Mouse (Mus musculus): Measurements from ENCODE around the gene Nphp3.

Nphp3 gene

DNA sequence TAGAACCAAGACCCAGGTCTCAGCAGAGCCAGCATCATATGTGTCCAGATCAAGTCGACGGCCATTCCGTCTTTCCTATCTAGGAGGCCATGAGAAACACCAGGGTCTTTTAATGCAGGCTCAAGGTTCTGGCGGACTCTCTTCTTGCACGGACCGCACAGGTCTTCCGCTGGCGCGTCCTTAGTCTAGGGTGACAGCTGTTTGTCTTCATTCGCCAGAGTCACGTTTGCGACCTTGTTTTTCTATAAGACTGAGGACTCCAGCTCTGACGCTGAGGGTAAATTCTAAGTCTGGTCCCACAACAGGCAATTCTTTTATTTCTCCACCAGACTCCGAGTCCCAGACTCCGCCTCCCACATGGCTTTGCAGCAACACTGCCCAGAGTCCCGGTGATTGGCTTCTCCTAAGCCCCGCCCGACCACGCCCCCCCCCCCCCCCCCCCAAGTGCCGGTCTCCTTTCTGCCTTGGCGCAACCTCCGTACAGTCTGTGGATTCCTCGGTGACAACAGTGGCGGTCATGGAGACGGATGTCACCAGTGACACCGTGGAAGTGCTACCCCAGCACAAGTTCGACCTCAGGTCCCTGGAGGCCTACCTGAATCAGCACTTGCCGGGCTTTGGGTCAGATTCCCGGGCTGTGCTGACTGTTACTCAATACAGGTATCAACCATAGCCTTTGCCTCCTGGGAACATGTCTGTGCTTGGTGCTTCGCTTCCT is 61.1 kb downstream of the Nphp3 start, which contains the start of gene Acad11:
Gene Acad11 (plus strand): TSS at position 134 of the 718 bp plus-strand sequence.
- DNase-seq (ENCODE audit: low read depth, low spot score): peak; percentile 79

- DNase-seq (ENCODE audit: low read depth, low spot score): no peak
Measured at GRCm38 (mm10) chr9:104064571-104064970, 62.2 kb downstream of the Nphp3 start.

DNA sequence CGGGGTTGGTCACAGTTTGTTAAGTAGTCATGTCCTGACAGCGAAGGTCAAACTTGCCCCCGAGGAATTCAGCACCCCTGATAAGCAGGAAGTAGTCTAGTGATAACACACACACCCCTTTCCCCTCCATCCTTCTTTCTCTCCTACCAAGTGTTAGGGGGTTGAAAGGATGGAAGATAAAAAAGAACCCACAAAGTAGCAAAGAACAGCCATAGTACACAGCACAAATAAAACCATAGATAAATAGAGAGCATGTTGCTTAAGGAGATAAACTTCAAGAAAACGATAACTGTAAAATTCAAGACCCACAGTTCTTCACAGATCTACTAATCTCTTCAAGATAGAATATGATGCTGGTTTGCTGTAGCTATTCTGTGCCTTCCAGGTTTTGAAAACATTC is 67.9 kb downstream of the Nphp3 start:
- no peak for DNase-seq (ENCODE audit: low read depth, low spot score)

DNA sequence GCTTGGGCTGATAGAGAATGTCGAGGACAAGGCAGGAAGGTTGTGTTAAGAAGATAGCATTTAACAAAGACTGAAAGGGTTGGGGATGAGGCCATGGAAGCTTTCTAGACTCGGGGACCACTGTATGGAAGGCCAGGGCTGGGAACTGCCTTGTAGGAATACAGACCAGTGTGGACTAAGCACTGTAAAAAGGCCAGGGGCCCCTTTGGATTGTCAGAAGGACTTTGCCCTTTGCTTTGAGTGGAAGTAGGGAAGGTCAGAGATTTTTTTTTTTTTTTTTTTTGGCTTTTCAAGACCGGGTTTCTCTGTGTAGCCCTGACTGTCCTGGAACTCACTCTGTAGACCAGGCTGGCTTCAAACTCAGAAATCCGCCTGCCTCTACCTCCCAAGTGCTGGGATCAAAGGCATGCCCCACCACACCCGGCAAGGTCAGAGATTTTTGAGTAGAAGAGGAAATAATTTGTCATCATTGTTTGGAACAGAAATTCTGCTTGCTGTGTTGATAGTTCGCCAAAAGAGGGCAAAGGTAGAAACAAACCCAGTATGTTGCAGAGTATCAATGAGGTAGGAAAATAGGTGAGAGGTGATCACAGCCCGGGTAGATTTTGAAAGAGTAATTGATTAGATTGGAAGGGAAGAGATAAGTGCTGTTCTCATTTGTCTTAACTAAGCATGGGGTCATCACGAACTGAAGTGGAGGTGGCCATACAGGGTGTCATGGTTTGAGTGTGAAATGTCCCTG is 68.7 kb downstream of the Nphp3 start:
- DNase-seq (ENCODE audit: low read depth, low spot score): no peak

DNA sequence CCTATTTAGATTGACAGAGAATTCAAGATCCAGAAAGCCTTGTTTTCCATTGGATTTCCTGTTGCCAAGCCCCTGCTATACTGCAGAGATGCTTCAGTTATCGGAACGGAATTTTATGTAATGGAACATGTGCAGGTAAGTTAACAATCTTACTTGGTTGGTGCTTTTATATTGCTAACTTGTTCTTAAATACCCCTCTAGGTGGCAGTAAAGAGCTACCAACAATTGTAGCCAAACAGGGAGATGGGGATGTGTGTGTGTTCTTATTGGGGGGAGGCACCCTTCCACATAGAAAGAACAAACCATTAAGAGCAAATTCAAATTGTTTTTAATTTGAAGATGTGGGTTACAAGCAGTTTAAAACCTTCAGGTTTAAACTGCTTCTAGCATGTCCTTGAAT is 73.5 kb downstream of the Nphp3 start:
- no peak for DNase-seq (ENCODE audit: low read depth, low spot score)

DNA sequence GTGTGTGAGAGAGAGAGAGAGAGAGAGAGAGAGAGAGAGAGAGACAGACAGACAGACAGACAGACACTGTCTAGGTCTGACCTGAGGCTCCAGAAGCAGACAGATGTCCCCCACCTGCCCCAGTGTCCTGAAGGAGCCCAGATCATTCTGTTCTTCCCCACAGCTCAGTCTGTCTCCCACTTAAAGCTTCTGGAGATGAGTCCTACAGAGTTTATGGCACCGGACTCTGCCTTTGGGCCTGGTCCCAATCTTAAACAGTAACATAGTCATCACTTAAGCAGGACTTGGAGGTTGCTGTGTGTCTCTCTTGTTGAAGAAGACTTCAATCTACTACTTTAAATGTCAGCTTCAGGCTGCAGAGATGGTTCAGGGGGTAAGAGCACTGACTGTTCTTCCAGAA is 76.4 kb downstream of the Nphp3 start:
- no peak for DNase-seq (ENCODE audit: low read depth, low spot score)

DNA sequence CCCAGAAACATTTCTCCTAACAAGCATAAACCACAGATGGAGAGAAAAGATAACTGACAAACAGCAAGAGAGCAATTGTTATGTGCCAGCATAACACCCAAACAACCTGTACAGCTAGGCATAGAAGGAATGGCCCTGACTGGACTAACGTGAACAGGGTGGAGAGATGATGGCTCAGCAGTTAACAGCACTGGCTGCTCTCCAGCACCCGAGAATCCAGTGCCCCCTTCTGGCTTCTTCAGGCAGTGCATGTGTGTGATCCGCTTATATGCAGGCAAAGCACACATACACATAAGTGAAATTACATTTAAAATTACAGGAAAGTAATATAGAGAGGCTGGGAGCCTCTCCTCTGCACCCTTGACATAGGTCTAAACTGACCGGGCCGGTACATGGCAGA is 77.0 kb downstream of the Nphp3 start:
- peak; percentile 32 for DNase-seq (ENCODE audit: low read depth, low spot score)

- no peak for DNase-seq (ENCODE audit: low read depth, low spot score)
Measured at GRCm38 (mm10) chr9:104080038-104080437, 77.7 kb downstream of the Nphp3 start.

DNA sequence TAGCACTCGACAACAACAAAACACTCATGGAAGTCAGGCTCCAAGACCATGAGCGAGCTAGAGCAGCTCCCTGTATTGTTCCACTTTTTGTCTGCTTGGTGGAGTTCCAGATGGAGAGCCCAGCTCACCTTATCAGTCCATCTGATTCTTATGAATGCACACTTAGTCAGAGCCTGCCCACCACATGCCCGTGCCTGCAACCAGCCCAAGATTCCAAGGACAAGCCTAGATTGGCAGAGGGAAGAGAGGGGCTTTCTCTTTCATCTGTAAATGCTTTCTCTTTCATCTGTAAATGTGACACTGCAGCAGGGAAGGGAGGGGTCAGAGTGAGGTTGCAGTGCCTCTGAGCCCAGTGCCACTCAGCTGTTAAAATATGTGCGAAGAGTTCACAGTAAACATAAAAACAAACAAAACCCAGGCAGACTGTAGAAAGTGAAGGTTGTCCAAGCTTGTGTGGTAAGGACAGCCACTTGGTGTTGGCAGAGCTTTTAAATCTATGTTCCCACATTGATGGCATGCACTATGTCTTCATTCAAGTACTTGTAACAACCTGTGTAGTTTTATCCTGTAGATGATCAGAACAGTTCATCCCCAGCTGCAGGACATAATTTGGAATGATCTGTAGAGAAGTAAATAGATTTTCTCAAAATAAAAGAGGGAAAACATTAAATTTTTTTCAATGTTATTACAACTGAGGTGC is 83.5 kb downstream of the Nphp3 start:
- no peak for DNase-seq (ENCODE audit: low read depth, low spot score)

DNA sequence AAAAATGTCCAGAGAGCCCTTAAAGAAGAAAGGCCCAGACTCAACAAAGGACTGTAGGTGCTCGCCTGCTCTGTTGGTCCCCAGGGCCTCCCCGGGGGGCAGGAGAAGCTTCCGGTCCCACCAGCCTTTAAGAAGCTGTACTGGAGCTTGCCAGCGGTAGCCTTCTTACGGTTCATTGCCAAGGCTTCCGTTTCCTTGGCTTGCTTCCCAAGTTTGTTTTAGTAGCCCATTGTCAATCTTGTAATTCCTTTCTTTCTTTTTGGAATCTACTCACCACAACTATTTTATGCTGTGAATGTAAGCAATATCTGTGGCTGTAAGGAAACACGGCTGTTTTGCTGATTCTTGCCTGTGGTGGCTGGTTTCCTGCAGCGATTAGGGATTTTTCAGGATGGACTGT is 86.2 kb downstream of the Nphp3 start:
- no peak for DNase-seq (ENCODE audit: low read depth, low spot score)

GRCm38 (mm10) chr9:104092945-104093344 is 90.6 kb downstream of the Nphp3 start:
- no peak for DNase-seq (ENCODE audit: low read depth, low spot score)
